Mouse (Mus musculus): ENCODE data around the gene Efnb3. TPM values are rescaled to one million over a fixed set of nuclear protein-coding genes. Genes with fewer than 3 reads are reported as not detected.

The Efnb3 gene
- polyA plus RNA-seq, 1 experiment from 2014 or later = 0.58 TPM

DNA sequence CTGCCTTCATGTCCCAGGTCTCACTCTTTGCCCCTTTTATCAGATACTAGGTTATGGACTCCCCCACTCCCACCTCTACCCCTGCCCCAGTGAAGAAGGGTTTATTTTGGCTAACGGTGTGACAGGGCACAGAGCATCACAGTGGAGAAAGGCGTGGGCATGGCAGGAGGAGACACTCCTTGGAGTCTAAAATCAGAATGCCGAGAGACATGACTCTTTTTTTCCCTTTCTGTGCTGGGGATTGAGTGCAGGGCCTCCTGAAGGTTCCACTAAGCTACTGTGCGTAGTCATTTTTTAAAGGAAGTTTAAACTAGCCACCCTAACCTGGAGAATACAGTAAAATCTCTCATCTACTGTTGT is 32.0 kb downstream of the Efnb3 start:
- Histone ChIP-seq H3K4me1 (replicated peaks) (no peaks in the 10 kb centered on the region), H3K36me3 (replicated peaks) (no peaks in the 10 kb centered on the region), H3K27ac (replicated peaks) (no peak overlapping the region), H3K9me3 (replicated peaks) (no peaks in the 10 kb centered on the region), H3K4me3 (replicated peaks) (no peak overlapping the region), H3K27me3 (peaks cover 46% of the 10 kb centered on the region), H3K4me2 (no peak overlapping the region), H3K9ac (no peak overlapping the region)
- 64% methylated on average over 4 of the region's 4 CpGs for WGBS (ENCODE audit: insufficient replicate concordance)
- ATAC-seq (ENCODE audit: insufficient read depth) = no peak

- Histone ChIP-seq H3K27me3 (peaks cover 46% of the 10 kb centered on the region), H3K27ac (replicated peaks) (no peak overlapping the region), H3K4me3 (replicated peaks) (no peak overlapping the region), H3K9me3 (replicated peaks) (no peaks in the 10 kb centered on the region), H3K9ac (no peak overlapping the region), H3K36me3 (replicated peaks) (no peaks in the 10 kb centered on the region), H3K4me2 (0 out of 2 replicates have a peak overlapping the region, but pooled peaks have one; percentile 11), H3K4me1 (replicated peaks) (no peaks in the 10 kb centered on the region)
- no peak for ATAC-seq (ENCODE audit: insufficient read depth)
- WGBS (ENCODE audit: insufficient replicate concordance) = 19% methylated on average over 30 of the region's 30 CpGs
These were observed 32.6 kb downstream of the Efnb3 start for GRCm38 (mm10) chr11:69527098-69528030.

- Histone ChIP-seq H3K27me3 (peaks cover 46% of the 10 kb centered on the region), H3K4me1 (replicated peaks) (peaks cover 3% of the 10 kb centered on the region; the same call in 1 of the 2 replicates), H3K36me3 (replicated peaks) (no peaks in the 10 kb centered on the region), H3K27ac (replicated peaks) (no peak overlapping the region), H3K9ac (no peak overlapping the region), H3K4me2 (no peak overlapping the region), H3K9me3 (replicated peaks) (no peaks in the 10 kb centered on the region), H3K4me3 (replicated peaks) (no peak overlapping the region)
- WGBS (ENCODE audit: insufficient replicate concordance) = 42% methylated on average over 4 of the region's 4 CpGs
- ATAC-seq (ENCODE audit: insufficient read depth) = no peak
These were observed 33.4 kb downstream of the Efnb3 start for GRCm38 (mm10) chr11:69526631-69527030.

GRCm38 (mm10) chr11:69525661-69526060 is 34.3 kb downstream of the Efnb3 start:
- Histone ChIP-seq H3K4me3 (replicated peaks) (no peak overlapping the region), H3K9ac (no peak overlapping the region), H3K4me1 (replicated peaks) (peaks cover 13% of the 10 kb centered on the region), H3K4me2 (no peak overlapping the region), H3K27me3 (peaks cover 46% of the 10 kb centered on the region), H3K36me3 (replicated peaks) (no peaks in the 10 kb centered on the region), H3K9me3 (replicated peaks) (no peaks in the 10 kb centered on the region), H3K27ac (replicated peaks) (no peak overlapping the region)
- ATAC-seq (ENCODE audit: insufficient read depth) = no peak
- 64% methylated on average over 9 of the region's 9 CpGs for WGBS (ENCODE audit: insufficient replicate concordance)

- Histone ChIP-seq H3K4me1 (replicated peaks) (peaks cover 22% of the 10 kb centered on the region), H3K4me2 (no peak overlapping the region), H3K4me3 (replicated peaks) (no peak overlapping the region), H3K9me3 (replicated peaks) (no peaks in the 10 kb centered on the region), H3K9ac (no peak overlapping the region), H3K27ac (replicated peaks) (no peak overlapping the region), H3K27me3 (peaks cover 33% of the 10 kb centered on the region), H3K36me3 (replicated peaks) (no peaks in the 10 kb centered on the region)
- 73% methylated on average over 4 of the region's 4 CpGs for WGBS (ENCODE audit: insufficient replicate concordance)
- no peak for ATAC-seq (ENCODE audit: insufficient read depth)
These were observed 36.4 kb downstream of the Efnb3 start for GRCm38 (mm10) chr11:69523651-69524050.

GRCm38 (mm10) chr11:69521526-69522149 is 38.4 kb downstream of the Efnb3 start:
- ATAC-seq (ENCODE audit: insufficient read depth) = peak; percentile 77
- Histone ChIP-seq H3K27me3 (peaks cover 21% of the 10 kb centered on the region), H3K36me3 (replicated peaks) (no peaks in the 10 kb centered on the region), H3K9me3 (replicated peaks) (no peaks in the 10 kb centered on the region), H3K4me3 (replicated peaks) (no peak overlapping the region), H3K4me1 (replicated peaks) (peaks cover 22% of the 10 kb centered on the region), H3K4me2 (no peak overlapping the region), H3K9ac (no peak overlapping the region), H3K27ac (replicated peaks) (no peak overlapping the region)
- WGBS (ENCODE audit: insufficient replicate concordance) = 25% methylated on average over 9 of the region's 9 CpGs

GRCm38 (mm10) chr11:69519976-69520375 is 40.0 kb downstream of the Efnb3 start:
- no peak overlapping the region for H3K27ac ChIP-seq (replicated peaks)
- H3K36me3 ChIP-seq (replicated peaks) = no peaks in the 10 kb centered on the region
- no peak overlapping the region for H3K9ac ChIP-seq
- no peak for ATAC-seq (ENCODE audit: insufficient read depth)
- no peak overlapping the region for H3K4me3 ChIP-seq (replicated peaks)
- no peak overlapping the region for H3K4me2 ChIP-seq
- H3K4me1 ChIP-seq (replicated peaks) = peaks cover 22% of the 10 kb centered on the region
- H3K27me3 ChIP-seq = peaks cover 19% of the 10 kb centered on the region
- WGBS (ENCODE audit: insufficient replicate concordance) = 51% methylated on average over 4 of the region's 4 CpGs
- no peaks in the 10 kb centered on the region for H3K9me3 ChIP-seq (replicated peaks)

GRCm38 (mm10) chr11:69516661-69517060 is 43.3 kb downstream of the Efnb3 start:
- Histone ChIP-seq H3K4me3 (replicated peaks) (no peak overlapping the region), H3K4me1 (replicated peaks) (peaks cover 37% of the 10 kb centered on the region), H3K9ac (no peak overlapping the region), H3K4me2 (no peak overlapping the region), H3K9me3 (replicated peaks) (no peaks in the 10 kb centered on the region), H3K36me3 (replicated peaks) (no peaks in the 10 kb centered on the region), H3K27me3 (peaks cover 26% of the 10 kb centered on the region), H3K27ac (replicated peaks) (no peak overlapping the region)
- ATAC-seq (ENCODE audit: insufficient read depth) = no peak
- WGBS (ENCODE audit: insufficient replicate concordance) = 53% methylated on average over 3 of the region's 3 CpGs

- ATAC-seq (ENCODE audit: insufficient read depth) = no peak
- H3K27ac ChIP-seq (replicated peaks) = no peak overlapping the region
- no peak overlapping the region for H3K9ac ChIP-seq
- H3K4me3 ChIP-seq (replicated peaks) = no peak overlapping the region
- no peaks in the 10 kb centered on the region for H3K9me3 ChIP-seq (replicated peaks)
- 49% methylated on average over 15 of the region's 15 CpGs for WGBS (ENCODE audit: insufficient replicate concordance)
- H3K4me1 ChIP-seq (replicated peaks) = peaks cover 37% of the 10 kb centered on the region
- H3K4me2 ChIP-seq = no peak overlapping the region
- H3K36me3 ChIP-seq (replicated peaks) = no peaks in the 10 kb centered on the region
- peaks cover 26% of the 10 kb centered on the region for H3K27me3 ChIP-seq
These were observed 43.8 kb downstream of the Efnb3 start for GRCm38 (mm10) chr11:69516151-69516640.

DNA sequence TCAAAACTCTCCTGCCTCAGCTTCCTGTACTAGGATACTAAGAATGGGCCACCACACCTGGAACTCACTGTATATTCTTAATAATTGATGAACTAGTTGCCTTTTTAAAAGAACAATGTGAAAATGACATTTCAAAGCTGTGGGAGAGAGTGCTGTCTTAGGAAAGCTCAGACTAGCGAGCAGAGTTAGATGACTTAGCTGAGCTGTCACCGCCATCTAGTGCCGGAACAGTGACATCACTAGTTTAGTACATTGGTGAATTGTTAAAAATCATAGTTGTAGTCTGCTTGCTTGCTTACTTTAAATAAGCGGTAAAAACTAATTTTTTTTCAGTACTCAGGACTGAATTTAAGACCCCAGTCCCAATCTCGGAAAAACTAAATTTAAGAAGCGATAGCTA is 46.2 kb downstream of the Efnb3 start:
- Histone ChIP-seq H3K9me3 (replicated peaks) (no peaks in the 10 kb centered on the region), H3K27me3 (peaks cover 26% of the 10 kb centered on the region), H3K36me3 (replicated peaks) (no peaks in the 10 kb centered on the region), H3K27ac (replicated peaks) (no peak overlapping the region), H3K4me2 (no peak overlapping the region), H3K4me1 (replicated peaks) (peaks cover 32% of the 10 kb centered on the region), H3K4me3 (replicated peaks) (no peak overlapping the region), H3K9ac (no peak overlapping the region)
- 7% methylated on average over 6 of the region's 6 CpGs for WGBS (ENCODE audit: insufficient replicate concordance)
- ATAC-seq (ENCODE audit: insufficient read depth) = no peak

DNA sequence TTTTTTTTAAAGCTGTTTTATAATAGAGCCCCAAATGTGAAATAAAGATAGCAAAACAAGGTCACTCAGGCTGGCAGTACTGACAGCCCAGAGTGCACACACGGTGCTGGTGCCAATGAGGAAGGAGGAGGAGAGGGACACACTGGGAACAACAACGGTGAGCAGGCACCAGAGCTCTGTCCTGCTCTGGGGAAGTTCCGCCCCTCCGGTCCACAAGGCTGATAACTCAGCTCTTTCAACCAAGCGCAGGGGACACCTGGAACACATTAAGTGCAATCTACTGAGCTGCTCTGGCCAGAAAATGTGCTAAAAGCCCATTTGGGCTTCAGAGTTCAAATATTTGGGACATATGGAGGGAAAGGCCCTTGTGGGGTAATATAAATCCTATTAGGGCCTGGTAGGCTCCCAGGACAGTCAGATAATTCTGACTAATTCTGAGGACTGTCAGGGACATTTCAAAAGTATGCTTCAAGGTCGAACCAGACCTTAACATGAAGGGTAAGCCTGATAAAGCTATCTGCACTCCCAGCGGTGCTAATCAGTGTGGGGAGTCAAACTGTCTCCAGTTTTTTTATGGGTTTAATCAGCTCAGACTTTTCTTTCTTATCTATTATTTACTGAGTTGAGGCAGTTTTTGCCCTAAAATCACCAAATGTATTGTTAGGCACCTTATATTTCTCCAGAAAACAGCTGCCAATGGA is 49.1 kb downstream of the Efnb3 start:
- ATAC-seq (ENCODE audit: insufficient read depth) = peak; percentile 86
- Histone ChIP-seq H3K9me3 (replicated peaks) (no peaks in the 10 kb centered on the region), H3K36me3 (replicated peaks) (no peaks in the 10 kb centered on the region), H3K4me2 (peak overlapping the region; percentile 51), H3K4me3 (replicated peaks) (no peak overlapping the region), H3K9ac (no peak overlapping the region; the same call in 1 of the 2 replicates), H3K27me3 (peaks cover 12% of the 10 kb centered on the region), H3K27ac (replicated peaks) (peak overlapping the region; percentile 68), H3K4me1 (replicated peaks) (peaks cover 32% of the 10 kb centered on the region)
- 9% methylated on average over 7 of the region's 7 CpGs for WGBS (ENCODE audit: insufficient replicate concordance)
